Mouse (Mus musculus): ENCODE results near the gene Slc15a5.

- TF ChIP-seq CTCF (IDR thresholded peaks at IDR 0.05; ENCODE audit: borderline replicate concordance, insufficient read depth, low read length) (no peak), POLR2A (IDR thresholded peaks at IDR 0.05; ENCODE audit: low read depth, low read length) (no peak)
These were observed 24.8 kb upstream of the Slc15a5 start for GRCm38 (mm10) chr6:138104559-138104958.
